Mouse (Mus musculus) lung, embryonic 14.5 days (tissue): ENCODE data around the gene Rnf183. TPM values are rescaled to one million over a fixed set of nuclear protein-coding genes. Genes with fewer than 3 reads are reported as not detected.

Experiments used
- ATAC-seq: fragments of 200-750 bp; cut with Nextera tagmentation; 2 replicates; pipeline ENCODE4 v1.8.0; 2017; ENCODE audit warnings: mild to moderate bottlenecking, moderate TSS enrichment, moderate library complexity; ENCODE audit not compliant: insufficient read depth
- DNase-seq: peaks from one replicate; pipeline ENCODE4 v3.0.0-alpha.2; 2015
- H3K27ac ChIP-seq: fragments of 300-500 bp; sonication (generic); 2 replicates; pipeline ENCODE4 v1.5.1; 2014; ENCODE audit warnings: low read depth, mild to moderate bottlenecking, moderate library complexity
- H3K27me3 ChIP-seq: fragments of 300-500 bp; sonication (generic); 2 replicates; pipeline ENCODE4 v1.6.1; 2014; ENCODE audit warnings: low read length, control low read depth; ENCODE audit not compliant: insufficient read depth
- H3K36me3 ChIP-seq: fragments of 300-500 bp; sonication (generic); 2 replicates; pipeline ENCODE4 v1.6.1; 2014; ENCODE audit warnings: control low read depth; ENCODE audit not compliant: insufficient read depth
- H3K4me1 ChIP-seq: fragments of 300-500 bp; sonication (generic); 2 replicates; pipeline ENCODE4 v1.6.1; 2014; ENCODE audit warnings: antibody characterized with exemption, control low read depth; ENCODE audit not compliant: insufficient read depth
- H3K4me2 ChIP-seq: fragments of 300-500 bp; sonication (generic); 2 replicates; pipeline ENCODE4 v1.6.1; 2014; ENCODE audit warnings: mild to moderate bottlenecking
- H3K4me3 ChIP-seq: fragments of 300-500 bp; sonication (generic); 2 replicates; pipeline ENCODE4 v1.5.1; 2014; ENCODE audit warnings: low read depth, low read length
- H3K9ac ChIP-seq: fragments of 300-500 bp; sonication (generic); 2 replicates; pipeline ENCODE4 v1.6.1; 2014
- H3K9me3 ChIP-seq: fragments of 300-500 bp; sonication (generic); 2 replicates; pipeline ENCODE4 v1.6.1; 2016; ENCODE audit warnings: low read depth, low read length, control low read depth
- CTCF ChIP-seq: IDR thresholded peaks from 2 replicates; pipeline ENCODE4 v1.5.1; 2016; ENCODE audit warnings: antibody characterized with exemption, low read depth
- WGBS: fragments of 180-500 bp; shearing (Covaris S2); extraction: QIAGEN DNeasy Blood & Tissue Kit; methylation state at CpG from one replicate; pipeline ENCODE4 v1.1.7; 2014; 5-methylcytosine and 5-hydroxymethylcytosine counted together
- polyA plus RNA-seq: library from polyadenylated mRNA; unstranded; fragments of >200 nt; fragmentation: Nextera tagmentation; extraction: Ambion mirVana; gene quantifications from 2 replicates; pipeline ENCODE4 v1.2.1, GENCODE M21; 2014

The Rnf183 gene
- polyA plus RNA-seq, 1 experiment from 2014 or later: not detected

GRCm38 (mm10) chr4:62410325-62410724 is 24.7 kb downstream of the Rnf183 start:
- Histone ChIP-seq H3K9me3 (no peaks in the 10 kb centered on the region), H3K4me3 (peak overlapping the region; percentile 80; the same call in 1 of the 2 replicates), H3K36me3 (peaks cover 50% of the 10 kb centered on the region), H3K4me1 (peaks cover 9% of the 10 kb centered on the region), H3K4me2 (peak overlapping the region; percentile 85), H3K9ac (peak overlapping the region; percentile 90; the same call in 1 of the 2 replicates), H3K27ac (no peak overlapping the region), H3K27me3 (no peaks in the 10 kb centered on the region)
- ATAC-seq (no peak), DNase-seq (no peak)
- TF ChIP-seq CTCF: no peak
- 85% methylated on average over 2 of the region's 2 CpGs for WGBS

- H3K36me3 ChIP-seq: peaks cover 43% of the 10 kb centered on the region
- H3K9me3 ChIP-seq: no peaks in the 10 kb centered on the region
- H3K4me1 ChIP-seq: peaks cover 9% of the 10 kb centered on the region
- DNase-seq (no peak), ATAC-seq (no peak)
- no peaks in the 10 kb centered on the region for H3K27me3 ChIP-seq
- H3K4me2 ChIP-seq: peak overlapping the region; percentile 85
- peak overlapping the region; percentile 90 for H3K9ac ChIP-seq
- peak overlapping the region; percentile 92 for H3K27ac ChIP-seq
- no peak for TF ChIP-seq CTCF
- peak overlapping the region; percentile 80 for H3K4me3 ChIP-seq
- WGBS: 19% methylated on average over 6 of the region's 6 CpGs
Observed at GRCm38 (mm10) chr4:62409615-62410014, 25.4 kb downstream of the Rnf183 start.

GRCm38 (mm10) chr4:62408601-62409282 is 26.3 kb downstream of the Rnf183 start, which contains the start of the genes Cdc26 and Prpf4:
Cdc26 (minus strand) TSS chr4:62408642.
Prpf4 (plus strand) TSS chr4:62408797.
- Histone ChIP-seq H3K4me1 (peaks cover 9% of the 10 kb centered on the region), H3K27ac (peak within 1 kb of the TSS; percentile 92), H3K27me3 (no peaks in the 10 kb centered on the region), H3K4me2 (peak within 1 kb of the TSS; percentile 85), H3K4me3 (peak within 1 kb of the TSS; percentile 80), H3K9ac (peak within 1 kb of the TSS; percentile 90), H3K9me3 (no peaks in the 10 kb centered on the region), H3K36me3 (peaks cover 43% of the 10 kb centered on the region)
- no peak for TF ChIP-seq CTCF
- ATAC-seq: peak; percentile 99
- DNase-seq: peak; percentile 100
- under 1% methylated on average over 39 of the region's 39 CpGs for WGBS

GRCm38 (mm10) chr4:62407730-62408582 is 27.1 kb downstream of the Rnf183 start:
- peak; percentile 67 for TF ChIP-seq CTCF
- peaks cover 39% of the 10 kb centered on the region for H3K36me3 ChIP-seq
- peak; percentile 92 for DNase-seq
- peak; percentile 57 for ATAC-seq
- H3K27ac ChIP-seq: peak overlapping the region; percentile 92
- H3K4me3 ChIP-seq: peak overlapping the region; percentile 80
- no peaks in the 10 kb centered on the region for H3K9me3 ChIP-seq
- no peaks in the 10 kb centered on the region for H3K27me3 ChIP-seq
- H3K4me1 ChIP-seq: peaks cover 9% of the 10 kb centered on the region
- peak overlapping the region; percentile 64 for H3K4me2 ChIP-seq
- WGBS: under 1% methylated on average over 35 of the region's 35 CpGs
- H3K9ac ChIP-seq: peak overlapping the region; percentile 90

- Histone ChIP-seq H3K4me3 (no peak overlapping the region), H3K27me3 (no peaks in the 10 kb centered on the region), H3K4me2 (no peak overlapping the region), H3K4me1 (peaks cover 9% of the 10 kb centered on the region), H3K36me3 (peaks cover 39% of the 10 kb centered on the region), H3K9me3 (no peaks in the 10 kb centered on the region), H3K9ac (no peak overlapping the region), H3K27ac (no peak overlapping the region)
- WGBS: 76% methylated on average over 4 of the region's 4 CpGs
- ATAC-seq (no peak), DNase-seq (no peak)
- no peak for TF ChIP-seq CTCF
Observed at GRCm38 (mm10) chr4:62406133-62406532, 28.9 kb downstream of the Rnf183 start.

GRCm38 (mm10) chr4:62398956-62399355 is 36.1 kb downstream of the Rnf183 start:
- H3K9me3 ChIP-seq: no peaks in the 10 kb centered on the region
- no peak overlapping the region for H3K9ac ChIP-seq
- 85% methylated on average over 3 of the region's 3 CpGs for WGBS
- H3K4me1 ChIP-seq: no peaks in the 10 kb centered on the region
- H3K27me3 ChIP-seq: no peaks in the 10 kb centered on the region
- H3K4me3 ChIP-seq: no peak overlapping the region
- peaks cover 89% of the 10 kb centered on the region for H3K36me3 ChIP-seq
- TF ChIP-seq CTCF: no peak
- H3K4me2 ChIP-seq: no peak overlapping the region
- ATAC-seq (no peak), DNase-seq (no peak)
- H3K27ac ChIP-seq: no peak overlapping the region
